Mouse (Mus musculus): Measurements from ENCODE around the gene Snap47. TPM values are rescaled to one million over a fixed set of nuclear protein-coding genes. Genes with fewer than 3 reads are reported as not detected.

Gene Snap47
- polyA plus RNA-seq, 1 experiment, result 49.7 TPM

GRCm38 (mm10) chr11:59405761-59406160, 45.2 kb downstream of the Snap47 start:
- peaks cover 4% of the 10 kb centered on the region; the same call in 1 of the 2 replicates for H3K4me1 ChIP-seq (ENCODE audit: control insufficient read depth, insufficient read depth, low read length)
- 84% methylated on average over 1 of the region's 1 CpGs for WGBS
- TF ChIP-seq CTCF (IDR thresholded peaks at IDR 0.05; ENCODE audit: insufficient read depth, low read length), result no peak
- TF ChIP-seq POLR2A (IDR thresholded peaks at IDR 0.05; ENCODE audit: borderline replicate concordance, extremely low read depth, low read depth, low read length), result no peak
- no peak overlapping the region for H3K4me3 ChIP-seq (replicated peaks; ENCODE audit: extremely low read depth, low read depth, low read length)
- no peak for DNase-seq

- no peaks in the 10 kb centered on the region for H3K4me1 ChIP-seq (ENCODE audit: control insufficient read depth, insufficient read depth, low read length)
- WGBS, result 58% methylated on average over 2 of the region's 2 CpGs
- TF ChIP-seq POLR2A (IDR thresholded peaks at IDR 0.05; ENCODE audit: borderline replicate concordance, extremely low read depth, low read depth, low read length) (no peak), CTCF (IDR thresholded peaks at IDR 0.05; ENCODE audit: insufficient read depth, low read length) (no peak)
- no peak overlapping the region for H3K4me3 ChIP-seq (replicated peaks; ENCODE audit: extremely low read depth, low read depth, low read length)
- no peak for DNase-seq
Observed at GRCm38 (mm10) chr11:59400876-59401275, 50.1 kb downstream of the Snap47 start.

- DNase-seq, result no peak
- TF ChIP-seq CTCF (IDR thresholded peaks at IDR 0.05; ENCODE audit: insufficient read depth, low read length) (no peak), POLR2A (IDR thresholded peaks at IDR 0.05; ENCODE audit: borderline replicate concordance, extremely low read depth, low read depth, low read length) (no peak)
- Histone ChIP-seq H3K4me3 (replicated peaks; ENCODE audit: extremely low read depth, low read depth, low read length) (no peak overlapping the region), H3K4me1 (ENCODE audit: control insufficient read depth, insufficient read depth, low read length) (no peaks in the 10 kb centered on the region)
- WGBS, result 71% methylated on average over 8 of the region's 8 CpGs
Observed at GRCm38 (mm10) chr11:59399830-59400229, 51.2 kb downstream of the Snap47 start.

GRCm38 (mm10) chr11:59397536-59398371, 53.2 kb downstream of the Snap47 start:
- TF ChIP-seq CTCF (IDR thresholded peaks at IDR 0.05; ENCODE audit: insufficient read depth, low read length) (no peak), POLR2A (IDR thresholded peaks at IDR 0.05; ENCODE audit: borderline replicate concordance, extremely low read depth, low read depth, low read length) (no peak)
- WGBS, result 41% methylated on average over 22 of the region's 22 CpGs
- no peaks in the 10 kb centered on the region for H3K4me1 ChIP-seq (ENCODE audit: control insufficient read depth, insufficient read depth, low read length)
- DNase-seq, result no peak
- H3K4me3 ChIP-seq (replicated peaks; ENCODE audit: extremely low read depth, low read depth, low read length), result no peak overlapping the region

- Histone ChIP-seq H3K4me1 (ENCODE audit: control insufficient read depth, insufficient read depth, low read length) (no peaks in the 10 kb centered on the region), H3K4me3 (replicated peaks; ENCODE audit: extremely low read depth, low read depth, low read length) (no peak overlapping the region)
- TF ChIP-seq POLR2A (IDR thresholded peaks at IDR 0.05; ENCODE audit: borderline replicate concordance, extremely low read depth, low read depth, low read length) (no peak), CTCF (IDR thresholded peaks at IDR 0.05; ENCODE audit: insufficient read depth, low read length) (no peak)
- DNase-seq, result no peak
- WGBS, result 65% methylated on average over 5 of the region's 5 CpGs
Observed at GRCm38 (mm10) chr11:59394451-59394850, 56.5 kb downstream of the Snap47 start.

GRCm38 (mm10) chr11:59393591-59393990, 57.4 kb downstream of the Snap47 start:
- H3K4me1 ChIP-seq (ENCODE audit: control insufficient read depth, insufficient read depth, low read length), result no peaks in the 10 kb centered on the region
- TF ChIP-seq CTCF (IDR thresholded peaks at IDR 0.05; ENCODE audit: insufficient read depth, low read length) (no peak), POLR2A (IDR thresholded peaks at IDR 0.05; ENCODE audit: borderline replicate concordance, extremely low read depth, low read depth, low read length) (no peak)
- no peak for DNase-seq
- H3K4me3 ChIP-seq (replicated peaks; ENCODE audit: extremely low read depth, low read depth, low read length), result no peak overlapping the region
- 50% methylated on average over 9 of the region's 9 CpGs for WGBS

- DNase-seq, result no peak
- TF ChIP-seq POLR2A (IDR thresholded peaks at IDR 0.05; ENCODE audit: borderline replicate concordance, extremely low read depth, low read depth, low read length) (no peak), CTCF (IDR thresholded peaks at IDR 0.05; ENCODE audit: insufficient read depth, low read length) (no peak)
- no peaks in the 10 kb centered on the region for H3K4me1 ChIP-seq (ENCODE audit: control insufficient read depth, insufficient read depth, low read length)
- H3K4me3 ChIP-seq (replicated peaks; ENCODE audit: extremely low read depth, low read depth, low read length), result no peak overlapping the region
- 49% methylated on average over 6 of the region's 6 CpGs for WGBS
Observed at GRCm38 (mm10) chr11:59392300-59392699, 58.7 kb downstream of the Snap47 start.

GRCm38 (mm10) chr11:59390470-59390869, 60.5 kb downstream of the Snap47 start:
- 45% methylated on average over 9 of the region's 9 CpGs for WGBS
- DNase-seq, result no peak
- Histone ChIP-seq H3K4me3 (replicated peaks; ENCODE audit: extremely low read depth, low read depth, low read length) (no peak overlapping the region), H3K4me1 (ENCODE audit: control insufficient read depth, insufficient read depth, low read length) (no peaks in the 10 kb centered on the region)
- no peak for TF ChIP-seq CTCF (IDR thresholded peaks at IDR 0.05; ENCODE audit: insufficient read depth, low read length)
- TF ChIP-seq POLR2A (IDR thresholded peaks at IDR 0.05; ENCODE audit: borderline replicate concordance, extremely low read depth, low read depth, low read length), result no peak

GRCm38 (mm10) chr11:59389617-59390016, 61.4 kb downstream of the Snap47 start:
- no peak for TF ChIP-seq CTCF (IDR thresholded peaks at IDR 0.05; ENCODE audit: insufficient read depth, low read length)
- no peak for TF ChIP-seq POLR2A (IDR thresholded peaks at IDR 0.05; ENCODE audit: borderline replicate concordance, extremely low read depth, low read depth, low read length)
- peaks cover 1% of the 10 kb centered on the region; the same call in 1 of the 2 replicates for H3K4me1 ChIP-seq (ENCODE audit: control insufficient read depth, insufficient read depth, low read length)
- DNase-seq, result no peak
- H3K4me3 ChIP-seq (replicated peaks; ENCODE audit: extremely low read depth, low read depth, low read length), result no peak overlapping the region
- WGBS, result 66% methylated on average over 4 of the region's 4 CpGs

GRCm38 (mm10) chr11:59388806-59389205, 62.2 kb downstream of the Snap47 start:
- no peak for DNase-seq
- peaks cover 5% of the 10 kb centered on the region; the same call in 1 of the 2 replicates for H3K4me1 ChIP-seq (ENCODE audit: control insufficient read depth, insufficient read depth, low read length)
- 83% methylated on average over 4 of the region's 4 CpGs for WGBS
- TF ChIP-seq CTCF (IDR thresholded peaks at IDR 0.05; ENCODE audit: insufficient read depth, low read length) (no peak), POLR2A (IDR thresholded peaks at IDR 0.05; ENCODE audit: borderline replicate concordance, extremely low read depth, low read depth, low read length) (no peak)
- no peak overlapping the region for H3K4me3 ChIP-seq (replicated peaks; ENCODE audit: extremely low read depth, low read depth, low read length)
